Mouse (Mus musculus): ENCODE data around the gene Gper1.

The Gper1 gene

DNA sequence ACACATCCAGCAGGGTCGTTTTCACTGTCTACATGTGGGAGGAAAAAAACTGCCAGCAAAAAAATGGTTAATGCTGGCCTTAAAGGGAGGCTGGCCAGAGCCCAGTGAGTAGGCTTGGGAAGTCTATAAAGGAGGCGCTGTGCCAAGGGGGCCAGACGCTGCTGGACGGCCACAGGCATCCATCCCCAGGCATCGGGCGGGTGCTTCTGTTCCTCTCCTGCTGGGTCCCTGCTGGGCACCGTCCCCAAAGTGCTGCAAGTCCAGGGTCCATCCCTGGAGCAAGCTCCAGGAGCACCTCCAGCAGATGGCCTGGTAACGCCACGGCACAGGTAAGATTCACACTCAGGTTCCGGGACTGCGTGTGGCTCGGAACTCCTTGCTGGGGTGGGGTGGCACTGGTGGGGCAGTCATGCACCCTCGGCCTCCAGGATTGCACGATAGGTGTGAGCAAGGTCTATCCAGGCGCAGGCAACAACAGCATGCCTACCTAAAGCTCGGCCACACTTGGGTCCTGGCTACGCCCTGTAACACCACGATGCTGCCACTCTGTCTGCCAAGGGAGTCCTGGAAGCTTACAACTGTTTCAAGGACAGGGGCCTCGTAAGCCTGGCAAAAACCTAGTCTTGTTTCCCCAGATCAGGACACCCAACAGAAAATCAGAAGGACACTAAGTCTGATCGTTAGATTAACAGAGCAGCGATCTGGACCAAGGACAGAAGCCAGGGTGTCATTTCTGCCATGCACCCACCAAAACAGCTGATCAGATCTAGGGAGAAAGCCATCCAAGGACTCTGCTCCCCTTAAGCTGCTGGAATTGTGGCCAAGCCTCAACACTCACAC, at the start of gene Gper1:
Gene Gper1 (plus strand): TSS at position 126 of the 840 bp plus-strand sequence.
- DNase-seq, result peak; percentile 64 to 75

- DNase-seq, result no peak
Measured at GRCm38 (mm10) chr5:139373889-139374444, 49.0 kb upstream of the Gper1 start.

DNA sequence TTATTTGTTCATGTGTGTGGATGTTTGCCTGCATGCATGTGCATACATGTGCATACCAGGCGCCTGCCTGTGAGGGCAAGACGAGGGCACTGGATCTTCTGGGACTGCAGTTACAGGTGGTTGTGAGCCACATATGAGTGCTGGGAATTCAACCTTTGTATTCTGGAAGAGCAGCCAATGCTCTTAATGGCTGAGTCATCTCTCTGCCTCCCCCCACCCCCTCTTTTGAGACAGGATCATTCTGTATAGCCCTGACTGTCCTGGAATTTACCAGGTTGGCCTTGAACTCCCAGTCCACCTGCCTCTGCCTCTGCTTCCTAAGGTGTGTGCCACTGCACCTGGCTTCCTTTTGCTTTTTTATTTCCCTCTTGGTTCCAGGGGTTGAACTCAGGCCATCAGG, 48.1 kb upstream of the Gper1 start:
- no peak for DNase-seq

- DNase-seq, result no peak
Measured at GRCm38 (mm10) chr5:139377468-139378270, 45.3 kb upstream of the Gper1 start, which contains the start of gene Gpr146. Gene Gpr146, plus strand, starts transcription at chr5:139377697.

DNA sequence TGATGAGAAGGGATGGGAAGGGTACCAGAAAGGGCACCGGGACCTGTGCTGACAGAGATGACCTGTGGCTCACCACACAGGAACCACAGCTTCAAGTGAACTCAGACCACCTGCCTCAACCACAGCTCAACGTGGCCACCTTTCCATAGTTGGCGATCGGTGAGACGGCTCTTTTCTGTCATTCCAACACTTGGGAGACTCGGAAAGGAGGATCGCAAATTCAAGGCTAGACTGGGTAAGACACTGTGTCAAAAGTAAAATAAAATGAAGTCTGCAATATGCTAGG, 44.7 kb upstream of the Gper1 start:
- no peak for DNase-seq

DNA sequence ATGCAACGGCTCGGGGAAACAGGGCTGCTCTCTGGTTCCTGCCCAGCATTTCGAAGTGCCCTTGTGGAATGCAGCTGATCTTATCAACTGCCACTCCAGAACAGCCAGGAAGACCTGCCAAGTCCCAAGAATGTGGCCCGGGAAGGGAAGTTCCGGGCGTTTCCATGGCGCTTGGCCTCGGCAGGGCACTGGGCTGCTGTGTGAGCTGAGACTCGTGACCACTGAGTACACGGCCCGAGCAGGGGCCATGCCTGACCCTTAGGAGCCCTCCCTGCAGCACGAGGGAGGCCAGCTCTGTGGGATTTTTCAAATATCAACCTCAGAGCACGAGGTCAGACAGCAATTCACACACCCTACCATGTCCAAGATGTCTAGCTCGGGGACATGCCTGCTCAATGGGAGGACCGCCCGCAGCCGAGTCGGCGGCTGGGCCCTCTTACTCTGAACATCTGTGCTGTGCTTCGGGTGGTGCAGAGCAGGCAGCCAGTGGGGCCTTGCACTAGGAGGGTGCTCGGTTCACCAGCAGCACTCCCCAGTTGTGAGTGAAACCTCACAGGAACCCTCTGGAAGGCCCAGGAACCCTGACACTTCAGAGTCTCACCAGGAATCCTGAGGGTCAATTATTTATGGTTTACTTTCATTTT, 43.8 kb upstream of the Gper1 start:
- DNase-seq, result peak in 1 of 2 experiments; percentile 46

DNA sequence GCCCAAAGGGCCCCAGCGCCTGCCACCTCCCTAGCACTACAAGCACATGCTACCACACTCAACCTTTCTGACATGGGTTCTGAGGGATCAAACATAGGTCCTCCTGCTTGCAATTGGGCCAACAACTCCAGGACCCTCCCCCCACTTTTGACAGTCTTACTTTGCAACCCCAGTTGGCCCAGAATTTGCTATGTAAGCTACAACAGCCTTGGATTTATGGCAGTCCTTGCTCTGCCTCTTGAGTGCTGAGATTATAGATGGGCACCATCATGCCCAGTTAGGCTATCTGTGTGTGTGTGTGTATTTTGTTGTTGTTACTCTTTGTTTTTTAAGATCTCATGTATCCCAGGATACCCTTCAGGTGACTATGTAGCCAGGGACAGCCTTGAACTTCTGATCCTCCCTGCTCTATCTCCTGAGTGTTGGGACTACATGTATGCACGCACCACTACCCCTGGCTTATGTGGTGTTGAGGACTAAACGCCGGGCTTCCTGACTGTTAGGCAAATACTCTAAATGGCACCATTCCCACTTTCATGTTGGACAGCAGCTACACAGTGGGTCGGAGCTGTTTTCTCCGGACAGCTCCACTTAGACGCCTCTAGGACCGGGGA, 43.1 kb upstream of the Gper1 start:
- DNase-seq, result no peak

DNA sequence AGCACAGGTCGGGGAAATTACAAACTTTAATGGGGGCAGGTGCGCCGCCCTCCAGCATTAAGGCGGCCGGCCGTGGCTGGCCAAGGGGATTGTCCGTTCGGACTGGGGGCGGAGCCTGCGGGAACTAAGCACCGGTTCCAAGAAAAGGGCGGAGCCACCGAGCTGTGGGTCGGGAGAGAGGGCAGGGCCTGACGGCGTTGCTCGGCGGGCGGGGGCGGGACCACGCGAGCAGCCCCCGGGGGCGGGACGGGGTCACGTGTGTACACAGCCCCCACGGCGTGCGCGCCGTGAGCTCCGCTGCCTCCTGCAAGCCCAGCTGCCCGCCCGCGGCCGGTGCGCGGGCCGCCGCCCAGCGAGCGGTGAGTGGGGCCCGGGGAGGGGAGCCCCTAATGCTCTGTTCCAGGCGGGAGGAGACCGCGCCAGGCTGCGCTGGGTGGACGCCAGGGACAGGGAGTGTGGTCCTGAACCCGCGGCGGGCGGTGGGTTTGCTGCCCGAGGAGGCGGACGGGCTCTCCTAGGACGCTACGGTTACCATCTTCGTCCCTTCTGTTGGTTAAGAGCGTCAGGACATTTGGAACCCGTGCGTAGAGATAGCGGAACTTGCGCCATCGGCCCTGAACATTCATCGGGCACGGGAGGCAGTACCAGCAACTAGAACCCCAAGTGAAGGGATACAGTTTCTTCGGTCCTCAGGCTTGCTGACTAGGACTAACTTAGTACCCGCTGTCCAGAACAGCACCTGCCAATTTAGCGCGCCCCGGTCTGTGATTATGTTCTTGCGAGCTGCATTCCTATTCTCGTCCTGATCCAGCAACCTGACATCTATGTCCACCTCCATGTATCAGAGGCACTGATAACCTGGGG, 42.3 kb upstream of the Gper1 start:
- peak; percentile 89 to 94 for DNase-seq

DNA sequence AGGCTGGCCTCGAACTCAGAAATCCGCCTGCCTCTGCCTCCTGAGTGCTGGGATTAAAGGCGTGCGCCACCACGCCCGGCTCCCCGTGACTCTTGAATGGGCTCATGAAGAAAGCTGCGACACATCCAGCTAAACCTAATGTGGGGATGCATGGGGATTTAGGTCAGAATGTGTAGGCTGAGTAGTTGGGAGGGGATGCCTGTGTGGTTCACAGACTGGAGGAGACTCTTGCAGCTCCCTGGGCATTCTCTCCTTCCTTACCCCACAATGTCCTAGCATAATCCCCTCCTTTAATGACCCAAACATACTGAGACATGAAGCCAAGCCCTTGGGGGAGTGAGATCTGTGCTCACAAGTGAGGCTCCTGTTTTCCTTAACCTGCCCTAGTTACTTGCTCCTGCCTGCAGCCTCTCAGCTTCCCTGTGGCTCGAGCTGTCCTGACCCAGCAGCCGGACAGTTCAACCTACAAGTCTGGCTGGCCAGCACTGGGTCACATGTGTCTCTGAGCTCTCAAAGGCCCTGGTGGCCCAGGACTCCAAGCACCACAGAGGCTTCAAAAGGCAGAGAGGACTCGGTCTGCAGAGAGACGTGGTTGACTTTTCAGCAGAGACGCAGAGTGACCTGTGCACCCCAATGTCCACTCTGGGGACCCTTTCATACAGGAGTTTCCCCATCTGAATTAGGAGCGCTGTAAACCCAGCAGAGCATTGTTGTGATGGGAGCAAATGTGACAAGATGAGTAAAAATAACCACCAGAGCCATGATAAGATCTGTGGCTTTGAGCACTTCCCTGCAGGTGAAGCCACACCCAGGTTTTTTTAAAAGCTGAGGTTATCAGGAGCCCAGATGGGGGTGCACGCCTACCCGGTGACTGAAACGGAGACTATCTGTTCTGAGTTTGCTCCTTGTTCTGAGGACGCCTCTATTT, 41.1 kb upstream of the Gper1 start:
- peak in 1 of 2 experiments; percentile 40 for DNase-seq

DNA sequence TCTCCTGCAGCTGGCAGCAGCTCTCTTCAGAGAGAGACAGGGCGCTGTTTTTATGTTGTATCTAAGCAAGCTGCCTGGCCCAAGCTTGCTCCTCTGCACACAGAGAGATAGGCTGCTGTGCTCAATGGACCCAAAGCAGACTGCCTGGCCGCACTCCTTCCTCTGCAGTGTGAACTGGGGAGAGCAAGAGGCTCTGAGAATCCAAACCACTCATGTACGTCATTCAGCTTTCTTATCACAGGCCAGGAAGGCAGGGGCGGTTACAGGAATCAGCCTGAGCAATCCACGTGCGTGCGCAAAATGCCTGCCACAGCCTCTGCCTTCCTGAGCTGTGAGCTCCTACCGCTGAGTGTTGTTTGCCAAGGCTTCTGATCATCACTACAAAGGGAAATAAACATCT, 40.2 kb upstream of the Gper1 start:
- peak in 1 of 2 experiments; percentile 49 for DNase-seq

DNA sequence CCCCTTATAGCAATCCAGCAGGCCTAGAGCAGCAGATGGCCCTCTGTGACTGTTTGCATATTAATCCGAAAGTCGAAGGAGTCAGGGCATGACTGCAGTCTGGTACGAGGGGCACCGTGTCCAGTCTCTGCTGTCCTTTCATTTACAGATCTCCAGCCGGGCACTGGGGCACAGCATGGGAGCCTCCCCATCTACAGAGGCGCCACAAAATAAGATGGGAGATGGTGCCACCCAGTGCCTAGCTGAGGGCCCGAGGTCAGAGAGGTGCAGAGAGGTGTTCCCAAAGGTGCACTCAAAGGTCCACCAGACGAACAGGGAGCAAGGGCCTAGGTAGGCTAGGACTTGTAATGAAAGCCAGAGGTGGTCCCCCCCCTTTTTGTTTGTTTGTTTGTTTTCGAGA, 39.7 kb upstream of the Gper1 start:
- DNase-seq, result no peak

GRCm38 (mm10) chr5:139384531-139384930, 38.4 kb upstream of the Gper1 start:
- no peak for DNase-seq

GRCm38 (mm10) chr5:139386047-139386446, 36.9 kb upstream of the Gper1 start:
- DNase-seq, result no peak

DNA sequence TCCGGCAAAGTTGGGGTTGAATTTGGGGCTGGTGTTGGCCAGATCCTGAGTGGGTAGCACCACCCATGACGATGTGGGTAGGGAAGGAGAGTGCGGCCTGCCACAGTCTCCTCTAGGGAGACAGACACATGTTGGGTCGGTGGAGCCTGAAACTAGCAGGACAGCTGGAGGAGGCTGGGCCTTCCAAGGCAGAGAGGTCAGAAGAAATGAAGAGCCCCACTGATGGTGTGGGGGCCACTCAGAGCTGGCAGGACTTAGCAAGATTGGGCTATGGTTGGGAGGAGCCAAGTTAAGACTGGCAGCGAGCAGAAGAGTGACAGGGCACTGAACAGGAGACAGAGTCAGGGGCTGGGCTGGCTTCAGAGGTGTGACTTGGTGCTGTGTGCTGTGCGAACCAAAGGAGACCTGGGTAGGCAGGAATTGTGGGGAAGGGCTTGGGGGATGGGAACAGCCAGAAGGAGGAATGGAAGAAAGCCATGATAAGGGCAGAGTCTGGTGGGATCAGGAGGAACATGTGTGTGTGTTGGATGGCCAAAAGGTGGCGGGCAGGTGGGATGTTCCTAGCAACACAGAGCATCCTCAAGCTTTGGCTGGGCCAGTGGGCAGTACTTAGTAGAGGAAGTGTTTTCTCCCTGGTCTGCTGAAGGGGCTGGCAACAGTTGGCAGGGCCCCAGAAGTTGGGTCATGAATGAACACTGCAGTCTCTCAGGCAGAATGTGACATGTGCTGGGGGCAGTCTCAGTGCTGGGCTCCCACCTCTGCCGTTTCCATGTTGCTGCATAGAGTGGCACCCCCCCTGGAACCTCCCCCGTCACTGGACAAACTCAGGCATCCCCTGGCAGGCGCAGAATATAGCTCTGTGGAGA, 35.4 kb upstream of the Gper1 start:
- DNase-seq, result peak in 1 of 2 experiments; percentile 53

DNA sequence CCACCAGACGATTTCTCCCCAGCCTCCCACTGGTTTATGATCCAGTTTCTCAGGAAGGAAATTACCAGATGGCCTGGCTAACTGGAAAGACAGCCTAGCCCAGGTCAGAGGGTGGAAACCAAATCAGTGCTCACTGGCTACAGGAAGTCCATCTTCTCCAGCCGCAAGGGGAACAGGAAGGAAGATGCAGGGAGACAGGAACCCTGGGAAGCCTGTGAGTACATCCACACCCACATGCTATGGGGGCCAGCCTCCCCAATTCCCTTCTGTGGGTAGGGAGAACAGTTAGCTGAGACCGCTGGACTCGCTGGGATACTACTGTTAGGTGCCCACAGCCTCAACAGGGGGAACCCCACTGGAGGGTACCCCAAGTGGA, 34.8 kb upstream of the Gper1 start:
- no peak for DNase-seq

DNA sequence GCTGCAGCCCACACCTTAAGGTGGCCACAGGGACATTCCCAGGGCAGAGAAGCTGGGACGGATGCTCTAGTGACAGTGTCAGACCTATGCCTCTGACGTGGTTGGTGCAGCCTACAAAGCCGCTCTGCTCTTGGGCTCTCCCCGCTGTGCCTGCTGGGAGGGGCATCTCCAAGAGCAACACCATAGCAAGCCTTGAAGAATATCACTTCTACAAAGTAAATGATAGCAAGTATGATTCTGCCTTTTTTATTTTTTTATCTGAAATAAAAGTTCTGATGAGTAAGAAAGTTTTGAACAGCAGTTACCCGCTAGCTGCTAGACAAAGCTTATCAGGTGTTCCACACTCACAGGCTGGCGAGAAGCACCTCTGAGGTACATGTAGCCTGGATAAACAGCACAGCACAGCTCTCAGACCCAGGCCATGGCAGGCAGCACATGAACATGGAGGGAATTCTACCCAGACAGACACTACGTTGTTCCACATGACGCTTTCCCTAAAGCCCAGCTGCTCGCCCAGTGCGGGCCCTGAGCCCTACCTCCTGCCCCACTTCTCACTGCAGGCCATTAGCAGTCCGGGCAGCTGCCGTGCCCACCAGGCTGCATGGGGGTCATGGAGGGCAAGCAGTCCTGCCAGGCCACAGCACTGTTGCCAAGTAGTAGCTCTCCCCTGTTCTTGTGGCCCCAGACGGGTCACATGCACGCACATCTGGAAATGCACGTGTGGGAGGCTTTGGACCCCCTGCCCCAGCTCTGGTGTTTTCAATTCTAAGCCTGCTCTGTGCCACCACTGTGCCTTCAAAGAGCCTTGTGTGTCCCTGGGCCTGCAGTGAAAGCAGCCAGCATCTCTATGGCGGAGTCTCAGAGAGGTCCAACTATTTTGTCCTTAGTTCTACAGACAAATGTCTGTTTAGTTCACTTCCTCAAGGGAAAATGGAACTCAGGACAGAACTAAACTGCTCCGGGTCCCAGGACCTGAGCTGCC, 34.0 kb upstream of the Gper1 start:
- no peak for DNase-seq

GRCm38 (mm10) chr5:139389676-139390061, 33.3 kb upstream of the Gper1 start:
- no peak for DNase-seq
